Mouse (Mus musculus) spleen, adult 2 months (tissue): ENCODE data around the gene Fam83e.

Source experiments
- CTCF ChIP-seq: fragments of 200-500 bp; IDR thresholded peaks from 2 replicates; pipeline ENCODE4 v1.5.1; 2011; ENCODE audit warnings: mild to moderate bottlenecking, inconsistent platforms; ENCODE audit not compliant: insufficient read depth, insufficient read length, insufficient replicate concordance; ENCODE audit errors: extremely low read depth
- POLR2A ChIP-seq: fragments of 200-500 bp; IDR thresholded peaks from 2 replicates; pipeline ENCODE4 v1.6.1; 2011; ENCODE audit warnings: low read depth, low read length, inconsistent platforms

DNA sequence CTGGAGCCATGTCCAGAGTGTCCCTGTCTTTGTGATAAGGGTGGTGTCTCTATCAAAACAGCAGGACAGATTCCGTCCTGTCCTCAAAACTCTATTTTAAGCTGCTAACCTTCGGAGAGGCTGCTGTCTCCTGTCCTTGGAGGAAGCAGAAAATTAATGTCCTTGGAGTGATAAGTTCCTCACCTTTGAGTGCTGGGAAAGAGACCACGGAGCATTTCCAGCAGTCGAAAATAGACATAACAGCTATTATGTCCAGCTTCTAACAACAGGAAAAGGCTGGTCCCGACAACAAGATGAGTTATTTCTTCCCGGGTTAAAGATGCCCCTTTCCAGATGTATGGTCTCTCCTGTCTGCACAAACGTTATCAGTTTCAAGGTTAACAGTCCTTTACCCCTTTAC, 54.2 kb downstream of the Fam83e start:
- TF ChIP-seq CTCF, result no peak
- TF ChIP-seq POLR2A, result no peak
